Mouse (Mus musculus): ENCODE measurements at regions not wholly inside any gene's neighbourhood (a gene's known extent, or its start where the extent isn't known, plus 50 kb on each side); places are given as distances from the start of the nearest gene placed in this dataset.

- no peak overlapping the region for H3K4me3 ChIP-seq
- H3K27ac ChIP-seq, result no peak overlapping the region
- 85% methylated on average over 3 of the region's 3 CpGs for WGBS
- H3K36me3 ChIP-seq (ENCODE audit: poor library complexity, severe bottlenecking), result no peaks in the 10 kb centered on the region
- H3K27me3 ChIP-seq, result no peaks in the 10 kb centered on the region
- H3K9ac ChIP-seq, result no peak overlapping the region
- H3K4me2 ChIP-seq, result no peak overlapping the region
- no peaks in the 10 kb centered on the region for H3K9me3 ChIP-seq (replicated peaks)
- ATAC-seq, result peak; percentile 70; the same call in 1 of the 2 replicates
- 0 out of 2 replicates have a peak, but pooled peaks cover 4% of the 10 kb centered on the region for H3K4me1 ChIP-seq
These were observed 172.0 kb upstream of the Ctso start for GRCm38 (mm10) chr3:81760383-81760782.

GRCm38 (mm10) chr3:81760914-81761313 lies 171.5 kb upstream of the Ctso start:
- no peak overlapping the region for H3K4me2 ChIP-seq
- no peak overlapping the region for H3K9ac ChIP-seq
- no peaks in the 10 kb centered on the region for H3K9me3 ChIP-seq (replicated peaks)
- 32% methylated on average over 2 of the region's 2 CpGs for WGBS
- no peak overlapping the region for H3K27ac ChIP-seq
- ATAC-seq, result peak; percentile 87
- H3K27me3 ChIP-seq, result no peaks in the 10 kb centered on the region
- H3K36me3 ChIP-seq (ENCODE audit: poor library complexity, severe bottlenecking), result no peaks in the 10 kb centered on the region
- H3K4me1 ChIP-seq, result 0 out of 2 replicates have a peak, but pooled peaks cover 4% of the 10 kb centered on the region
- no peak overlapping the region for H3K4me3 ChIP-seq

DNA sequence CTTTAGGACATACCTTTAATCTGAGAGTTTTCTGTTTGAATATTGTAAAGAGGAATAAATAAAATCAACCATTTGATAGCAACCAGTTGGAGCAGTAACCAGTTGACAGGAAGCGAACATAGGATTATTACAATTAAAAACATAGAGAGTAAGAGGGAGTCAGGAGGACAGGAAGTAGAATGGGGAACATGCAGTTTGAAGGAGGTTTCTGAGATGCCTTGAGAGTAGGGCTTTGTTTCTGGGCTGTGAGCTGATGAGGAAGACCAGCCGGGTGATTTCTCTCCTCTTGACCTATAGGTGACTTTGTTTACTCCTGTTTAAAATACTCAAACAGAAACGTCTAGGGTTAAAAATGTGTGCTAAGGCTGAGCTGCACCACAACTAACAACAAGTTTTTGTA lies 160.6 kb upstream of the Ctso start:
- no peak overlapping the region for H3K4me2 ChIP-seq
- no peak overlapping the region for H3K4me3 ChIP-seq
- H3K9me3 ChIP-seq (replicated peaks), result no peaks in the 10 kb centered on the region
- H3K27ac ChIP-seq, result no peak overlapping the region
- WGBS, result 79% methylated on average over 3 of the region's 3 CpGs
- H3K4me1 ChIP-seq, result no peaks in the 10 kb centered on the region
- no peaks in the 10 kb centered on the region for H3K27me3 ChIP-seq
- no peak overlapping the region for H3K9ac ChIP-seq
- no peak for ATAC-seq
- H3K36me3 ChIP-seq (ENCODE audit: poor library complexity, severe bottlenecking), result no peaks in the 10 kb centered on the region

GRCm38 (mm10) chr3:81773012-81773411 lies 159.4 kb upstream of the Ctso start:
- H3K27me3 ChIP-seq, result no peaks in the 10 kb centered on the region
- H3K9me3 ChIP-seq (replicated peaks), result no peaks in the 10 kb centered on the region
- no peaks in the 10 kb centered on the region for H3K4me1 ChIP-seq
- no peak overlapping the region for H3K4me3 ChIP-seq
- ATAC-seq, result no peak
- H3K9ac ChIP-seq, result no peak overlapping the region
- no peaks in the 10 kb centered on the region for H3K36me3 ChIP-seq (ENCODE audit: poor library complexity, severe bottlenecking)
- H3K27ac ChIP-seq, result no peak overlapping the region
- H3K4me2 ChIP-seq, result no peak overlapping the region

DNA sequence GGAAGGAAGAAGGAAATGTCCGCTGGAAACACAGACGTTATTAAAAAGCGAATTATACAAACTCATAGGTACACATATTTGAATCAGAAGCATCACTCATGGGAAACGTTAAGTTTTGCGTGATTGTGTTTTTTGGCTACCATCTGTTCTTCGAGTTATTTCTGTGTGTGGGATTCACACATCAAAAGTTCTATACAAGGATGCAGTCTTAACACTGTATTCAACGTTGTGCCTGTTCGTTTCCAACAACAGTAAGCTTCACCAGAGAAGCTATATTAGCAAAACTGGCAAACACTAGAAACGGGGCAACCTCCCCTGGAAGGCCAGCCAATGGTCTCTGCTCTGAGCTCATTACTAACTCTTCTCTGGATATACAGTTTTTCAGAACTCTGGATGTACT lies 150.3 kb upstream of the Ctso start:
- H3K4me3 ChIP-seq, result no peak overlapping the region

DNA sequence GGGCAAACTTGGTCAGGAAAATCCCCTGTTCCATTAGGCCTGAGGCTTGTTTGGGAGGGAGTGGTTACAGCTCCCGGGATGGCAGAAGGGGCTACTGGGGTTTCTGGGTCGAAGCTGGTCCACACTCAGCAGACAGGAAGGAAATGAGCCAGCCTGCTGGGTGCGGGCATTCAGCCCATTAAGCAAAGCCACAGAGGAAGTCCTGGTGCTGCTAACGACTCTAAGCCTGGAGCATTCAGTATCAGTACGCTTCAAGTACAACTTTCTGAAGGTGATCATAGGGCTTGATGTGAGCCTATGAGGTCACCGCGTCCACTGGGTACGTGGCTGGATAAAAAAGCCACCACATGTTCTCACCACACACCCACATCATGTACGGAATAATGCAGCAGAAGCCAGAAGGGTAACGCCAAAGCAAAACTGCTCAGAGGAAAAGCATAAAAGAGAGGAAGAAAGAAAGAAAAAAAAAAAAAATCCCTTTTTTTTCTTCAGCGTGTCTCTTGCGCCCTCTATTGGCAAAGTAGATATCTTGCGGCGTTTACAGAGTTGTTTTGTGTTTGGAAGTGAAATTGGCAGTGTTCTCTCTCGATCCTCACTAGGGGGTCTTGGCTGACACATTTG lies 149.4 kb upstream of the Ctso start:
- 0 out of 2 replicates have a peak overlapping the region, but pooled peaks have one; percentile 14 for H3K4me3 ChIP-seq
- no peaks in the 10 kb centered on the region for H3K9me3 ChIP-seq (replicated peaks)
- peak; percentile 89 for ATAC-seq
- H3K27ac ChIP-seq, result no peak overlapping the region
- H3K4me1 ChIP-seq, result peaks cover 5% of the 10 kb centered on the region; the same call in 1 of the 2 replicates
- no peaks in the 10 kb centered on the region for H3K36me3 ChIP-seq (ENCODE audit: poor library complexity, severe bottlenecking)
- WGBS, result 30% methylated on average over 15 of the region's 15 CpGs
- H3K27me3 ChIP-seq, result no peaks in the 10 kb centered on the region
- peak overlapping the region; percentile 48 for H3K4me2 ChIP-seq
- no peak overlapping the region for H3K9ac ChIP-seq

More for the DNA sequence above, 150.3 kb upstream of the Ctso start:
- Histone ChIP-seq H3K36me3 (ENCODE audit: poor library complexity, severe bottlenecking) (no peaks in the 10 kb centered on the region), H3K9me3 (replicated peaks) (no peaks in the 10 kb centered on the region), H3K27me3 (no peaks in the 10 kb centered on the region), H3K4me2 (no peak overlapping the region), H3K4me1 (peaks cover 5% of the 10 kb centered on the region; the same call in 1 of the 2 replicates), H3K9ac (no peak overlapping the region), H3K27ac (no peak overlapping the region)
- WGBS, result 92% methylated on average over 9 of the region's 9 CpGs
- ATAC-seq, result no peak; the same call in 1 of the 2 replicates

- Histone ChIP-seq H3K9ac (no peak overlapping the region), H3K4me2 (no peak overlapping the region), H3K27me3 (no peaks in the 10 kb centered on the region), H3K4me1 (no peaks in the 10 kb centered on the region), H3K27ac (no peak overlapping the region), H3K9me3 (replicated peaks) (no peaks in the 10 kb centered on the region), H3K36me3 (ENCODE audit: poor library complexity, severe bottlenecking) (no peaks in the 10 kb centered on the region), H3K4me3 (no peak overlapping the region)
- WGBS, result 79% methylated on average over 2 of the region's 2 CpGs
- ATAC-seq, result no peak
These were observed 143.5 kb upstream of the Ctso start for GRCm38 (mm10) chr3:81788915-81789314.

- H3K4me2 ChIP-seq, result no peak overlapping the region
- no peak overlapping the region for H3K9ac ChIP-seq
- no peaks in the 10 kb centered on the region for H3K9me3 ChIP-seq (replicated peaks)
- no peak for ATAC-seq
- no peaks in the 10 kb centered on the region for H3K27me3 ChIP-seq
- no peaks in the 10 kb centered on the region for H3K4me1 ChIP-seq
- no peak overlapping the region for H3K27ac ChIP-seq
- no peak overlapping the region for H3K4me3 ChIP-seq
- H3K36me3 ChIP-seq (ENCODE audit: poor library complexity, severe bottlenecking), result no peaks in the 10 kb centered on the region
- 91% methylated on average over 6 of the region's 6 CpGs for WGBS
These were observed 142.7 kb upstream of the Ctso start for GRCm38 (mm10) chr3:81789664-81790063.

DNA sequence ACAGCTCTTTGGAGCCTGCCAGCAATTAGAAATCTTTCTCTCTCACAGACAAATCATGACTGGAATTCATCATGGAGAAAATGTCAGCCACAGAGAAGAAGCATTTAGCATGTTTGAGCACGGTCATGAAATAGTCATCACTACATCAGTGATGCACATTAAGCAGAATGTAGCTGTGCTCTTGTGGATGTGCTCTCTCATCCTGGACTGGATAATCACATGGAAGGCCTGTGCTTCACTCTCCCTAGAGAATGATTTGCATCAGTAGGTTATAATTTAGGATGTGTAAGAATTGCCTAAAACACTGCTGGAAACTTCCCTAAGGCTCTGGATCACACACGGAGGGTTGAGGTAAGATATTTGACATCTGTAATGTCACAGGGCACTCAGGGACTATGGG lies 130.3 kb upstream of the Ctso start:
- Histone ChIP-seq H3K4me2 (no peak overlapping the region), H3K9ac (no peak overlapping the region), H3K4me1 (no peaks in the 10 kb centered on the region), H3K4me3 (no peak overlapping the region), H3K9me3 (replicated peaks) (no peaks in the 10 kb centered on the region), H3K27ac (no peak overlapping the region), H3K36me3 (ENCODE audit: poor library complexity, severe bottlenecking) (no peaks in the 10 kb centered on the region), H3K27me3 (no peaks in the 10 kb centered on the region)
- ATAC-seq, result no peak
- WGBS, result 85% methylated on average over 2 of the region's 2 CpGs

DNA sequence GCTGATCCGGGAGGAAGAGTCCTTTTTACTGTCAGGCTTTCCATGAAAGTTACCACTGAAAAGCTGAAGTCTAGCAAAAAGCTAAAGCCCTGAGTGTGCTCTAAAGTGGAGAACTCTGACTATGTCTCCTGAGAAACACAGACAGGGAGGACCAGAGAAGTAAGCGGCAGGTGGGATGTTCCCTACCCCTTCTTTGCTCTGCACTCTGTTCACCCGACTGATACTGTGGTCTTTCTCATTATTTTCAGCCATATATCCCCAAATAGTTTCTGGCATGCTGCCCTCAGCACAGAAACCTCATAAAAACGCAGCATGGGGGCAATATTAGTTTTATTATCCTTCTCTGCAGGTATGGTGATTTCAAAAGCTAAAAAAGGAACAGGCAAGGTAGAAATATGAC lies 126.7 kb upstream of the Ctso start:
- no peaks in the 10 kb centered on the region for H3K36me3 ChIP-seq (ENCODE audit: poor library complexity, severe bottlenecking)
- ATAC-seq, result no peak
- no peak overlapping the region for H3K4me2 ChIP-seq
- H3K9ac ChIP-seq, result no peak overlapping the region
- H3K27me3 ChIP-seq, result no peaks in the 10 kb centered on the region
- WGBS, result 79% methylated on average over 4 of the region's 4 CpGs
- no peaks in the 10 kb centered on the region for H3K9me3 ChIP-seq (replicated peaks)
- H3K27ac ChIP-seq, result no peak overlapping the region
- no peaks in the 10 kb centered on the region for H3K4me1 ChIP-seq
- no peak overlapping the region for H3K4me3 ChIP-seq

DNA sequence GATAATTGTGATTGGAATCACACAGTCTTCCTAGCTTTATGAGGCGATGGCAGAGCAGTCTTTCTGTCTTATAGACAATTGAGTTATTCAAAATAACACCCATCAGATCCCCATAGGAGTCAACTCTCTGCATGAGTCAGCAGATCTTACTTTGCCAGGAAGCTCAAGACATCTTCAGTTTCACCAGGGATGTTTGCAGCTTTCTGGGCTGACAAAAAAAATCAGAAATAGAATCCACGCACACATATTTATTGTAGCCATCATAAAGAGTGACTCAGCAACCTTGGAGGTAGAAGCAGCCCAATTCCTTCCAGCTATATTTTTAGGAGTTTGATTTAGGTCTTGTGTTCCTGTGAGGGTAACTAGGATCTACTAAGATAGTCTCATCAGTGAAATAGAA lies 122.8 kb upstream of the Ctso start:
- no peaks in the 10 kb centered on the region for H3K27me3 ChIP-seq
- H3K4me3 ChIP-seq, result no peak overlapping the region
- no peaks in the 10 kb centered on the region for H3K36me3 ChIP-seq (ENCODE audit: poor library complexity, severe bottlenecking)
- H3K27ac ChIP-seq, result no peak overlapping the region
- WGBS, result 87% methylated on average over 2 of the region's 2 CpGs
- H3K4me1 ChIP-seq, result no peaks in the 10 kb centered on the region
- no peak overlapping the region for H3K4me2 ChIP-seq
- ATAC-seq, result no peak
- no peak overlapping the region for H3K9ac ChIP-seq
- H3K9me3 ChIP-seq (replicated peaks), result no peaks in the 10 kb centered on the region

GRCm38 (mm10) chr3:81820304-81820703 lies 112.1 kb upstream of the Ctso start:
- WGBS, result 85% methylated on average over 2 of the region's 2 CpGs
- no peaks in the 10 kb centered on the region for H3K36me3 ChIP-seq (ENCODE audit: poor library complexity, severe bottlenecking)
- H3K4me3 ChIP-seq, result no peak overlapping the region
- no peaks in the 10 kb centered on the region for H3K27me3 ChIP-seq
- no peak overlapping the region for H3K9ac ChIP-seq
- no peak overlapping the region for H3K4me2 ChIP-seq
- ATAC-seq, result no peak
- H3K9me3 ChIP-seq (replicated peaks), result no peaks in the 10 kb centered on the region
- no peaks in the 10 kb centered on the region for H3K4me1 ChIP-seq
- no peak overlapping the region for H3K27ac ChIP-seq

- WGBS, result 77% methylated on average over 2 of the region's 2 CpGs
- ATAC-seq, result peak; percentile 63; the same call in 1 of the 2 replicates
These were observed 102.9 kb upstream of the Ctso start for GRCm38 (mm10) chr3:81829525-81829924.

More at GRCm38 (mm10) chr3:81829525-81829924, 102.9 kb upstream of the Ctso start:
- Histone ChIP-seq H3K27ac (no peak overlapping the region), H3K9me3 (replicated peaks) (no peaks in the 10 kb centered on the region), H3K9ac (no peak overlapping the region), H3K27me3 (no peaks in the 10 kb centered on the region), H3K36me3 (ENCODE audit: poor library complexity, severe bottlenecking) (no peaks in the 10 kb centered on the region), H3K4me2 (no peak overlapping the region), H3K4me1 (peaks cover 4% of the 10 kb centered on the region; the same call in 1 of the 2 replicates), H3K4me3 (no peak overlapping the region)
